Mouse (Mus musculus) cerebellum, adult (tissue): Measurements from ENCODE around the gene Ythdf1.

Source experiments
- ATAC-seq: cut with Nextera tagmentation; 2 replicates; pipeline ENCODE4 v1.9.2; 2017; ENCODE audit warnings: mild to moderate bottlenecking, moderate library complexity, mixed read lengths; ENCODE audit not compliant: insufficient number of reproducible peaks, low FRiP score, low TSS enrichment

Ythdf1 gene

DNA sequence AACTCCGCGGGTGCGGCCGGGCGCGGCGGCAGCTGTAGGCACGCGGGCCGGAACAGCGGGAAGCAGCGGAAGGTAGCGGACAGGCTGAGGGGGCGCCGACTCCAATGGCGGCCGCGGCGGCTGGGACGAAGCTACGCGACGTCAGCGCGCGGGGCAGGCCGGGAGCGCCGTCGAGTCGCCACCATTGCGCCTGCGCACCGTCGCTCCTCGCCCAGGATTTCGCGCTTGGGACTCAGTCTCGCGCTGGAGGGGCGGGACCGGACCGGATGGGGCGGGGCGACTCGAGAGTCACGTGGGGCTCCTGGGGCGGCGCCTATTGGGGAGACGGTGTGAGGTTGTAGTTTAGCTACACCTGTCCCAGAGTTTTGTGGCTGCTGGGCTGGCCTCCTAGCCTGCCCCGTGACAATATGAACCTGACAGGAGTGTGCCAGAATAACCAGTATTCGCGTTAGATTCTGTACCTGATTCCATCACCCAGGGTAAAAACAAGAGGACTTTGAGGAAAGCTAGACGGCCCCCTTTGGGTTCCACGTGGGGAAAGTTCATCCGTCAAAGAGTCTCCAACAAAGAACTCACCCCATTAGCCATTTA is at the start of gene Ythdf1:
Ythdf1 (minus strand) TSS at position 140 of the 591 bp plus-strand sequence.
- ATAC-seq: peak; percentile 91

GRCm38 (mm10) chr2:180967010-180967763 is 46.4 kb upstream of the Ythdf1 start, which contains the start of gene Arfgap1:
Gene Arfgap1 (plus strand): TSS chr2:180967225.
- peak; percentile 88 for ATAC-seq

DNA sequence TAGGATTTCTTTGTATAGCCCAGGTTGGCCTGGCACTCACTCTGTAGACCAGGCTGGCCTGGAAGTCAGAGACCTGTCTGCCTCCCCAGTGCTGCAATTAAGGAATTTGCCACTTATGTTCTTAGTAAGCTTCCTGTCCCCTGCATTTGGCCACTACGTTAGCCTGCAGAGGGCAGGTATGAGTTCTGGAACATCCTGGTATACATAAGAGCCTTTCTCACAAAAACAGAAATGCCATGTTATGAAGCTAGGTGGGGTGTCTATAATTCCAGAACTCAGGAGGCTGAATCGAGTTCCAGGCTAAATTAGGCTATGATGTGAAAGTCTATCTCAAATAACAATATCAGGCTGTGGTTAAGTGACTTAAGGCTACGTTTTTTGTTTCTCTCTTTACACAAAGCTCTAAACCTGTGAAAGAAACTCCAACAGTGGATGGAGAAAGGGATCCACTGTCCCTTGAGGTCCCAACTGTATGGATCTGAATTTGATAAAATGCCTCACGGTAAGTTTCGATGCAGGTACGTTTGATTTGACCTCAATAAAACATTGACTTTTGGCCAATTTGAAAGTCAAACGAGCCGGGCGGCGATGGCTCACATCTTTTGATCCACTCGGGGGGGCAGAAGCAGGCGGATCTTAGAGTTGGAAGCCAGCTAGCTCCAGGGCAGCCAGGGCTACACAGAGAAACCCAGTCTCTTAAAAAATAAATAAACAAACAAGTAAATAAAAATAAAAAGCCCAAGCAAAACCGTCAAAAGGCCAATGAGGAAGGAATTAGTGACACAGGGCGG is 45.5 kb upstream of the Ythdf1 start:
- ATAC-seq: no peak

GRCm38 (mm10) chr2:180963956-180964355 is 43.2 kb upstream of the Ythdf1 start:
- 0 out of 2 replicates have a peak, but pooled peaks have one; percentile 51 for ATAC-seq

DNA sequence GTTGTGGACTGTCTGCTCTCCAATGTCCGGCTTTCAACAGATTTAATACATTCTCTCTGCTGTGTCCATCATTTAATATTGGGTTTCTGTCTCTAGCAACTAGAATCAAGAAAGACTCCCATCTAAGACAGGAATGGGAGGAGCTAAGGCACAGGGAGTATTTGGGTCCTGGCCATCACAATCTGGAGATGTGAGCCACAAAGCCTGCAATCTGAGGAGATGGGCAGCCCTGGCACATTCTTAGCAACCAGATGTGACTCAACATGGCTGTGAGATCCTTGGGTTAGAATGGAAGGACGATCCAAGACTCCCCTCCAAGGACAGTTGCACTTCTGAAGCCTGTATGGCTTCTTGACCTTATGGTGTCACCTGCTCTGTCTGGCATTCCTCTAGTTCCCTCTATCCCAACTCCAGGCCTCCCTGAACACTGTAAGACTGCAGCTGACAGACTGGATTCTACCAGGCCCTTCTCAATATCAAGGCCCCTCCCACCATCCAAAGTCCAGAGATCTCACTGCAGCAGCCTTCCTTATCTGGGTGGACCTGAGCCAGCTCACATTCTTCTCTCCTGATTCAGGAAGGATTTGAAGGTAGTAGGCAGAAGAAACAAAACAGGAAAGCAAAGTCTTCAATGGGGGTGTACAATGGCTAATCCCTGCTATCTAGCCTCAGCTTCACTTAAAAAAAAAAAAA is 42.0 kb upstream of the Ythdf1 start:
- no peak for ATAC-seq

DNA sequence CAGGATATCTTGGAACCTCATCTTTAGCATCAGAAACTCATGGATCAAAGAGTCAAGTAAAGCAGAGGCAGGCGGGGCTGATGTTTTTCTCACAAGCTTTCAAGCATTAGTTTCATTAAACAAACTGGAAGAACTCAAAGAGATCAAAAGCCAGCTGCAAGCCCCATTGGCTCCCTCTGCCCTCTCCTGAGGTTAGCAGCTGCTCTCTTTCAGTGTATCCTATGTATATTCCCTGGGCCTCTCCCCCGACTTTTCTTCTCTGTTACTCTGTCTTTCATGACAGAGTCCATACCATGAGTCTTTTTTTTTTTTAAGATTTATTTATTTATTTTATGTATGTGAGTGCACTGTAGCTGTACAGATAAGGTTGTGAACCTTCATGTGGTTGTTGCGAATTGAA is 39.4 kb upstream of the Ythdf1 start:
- no peak for ATAC-seq

- ATAC-seq: no peak
Observed at GRCm38 (mm10) chr2:180959605-180960004, 38.9 kb upstream of the Ythdf1 start.

DNA sequence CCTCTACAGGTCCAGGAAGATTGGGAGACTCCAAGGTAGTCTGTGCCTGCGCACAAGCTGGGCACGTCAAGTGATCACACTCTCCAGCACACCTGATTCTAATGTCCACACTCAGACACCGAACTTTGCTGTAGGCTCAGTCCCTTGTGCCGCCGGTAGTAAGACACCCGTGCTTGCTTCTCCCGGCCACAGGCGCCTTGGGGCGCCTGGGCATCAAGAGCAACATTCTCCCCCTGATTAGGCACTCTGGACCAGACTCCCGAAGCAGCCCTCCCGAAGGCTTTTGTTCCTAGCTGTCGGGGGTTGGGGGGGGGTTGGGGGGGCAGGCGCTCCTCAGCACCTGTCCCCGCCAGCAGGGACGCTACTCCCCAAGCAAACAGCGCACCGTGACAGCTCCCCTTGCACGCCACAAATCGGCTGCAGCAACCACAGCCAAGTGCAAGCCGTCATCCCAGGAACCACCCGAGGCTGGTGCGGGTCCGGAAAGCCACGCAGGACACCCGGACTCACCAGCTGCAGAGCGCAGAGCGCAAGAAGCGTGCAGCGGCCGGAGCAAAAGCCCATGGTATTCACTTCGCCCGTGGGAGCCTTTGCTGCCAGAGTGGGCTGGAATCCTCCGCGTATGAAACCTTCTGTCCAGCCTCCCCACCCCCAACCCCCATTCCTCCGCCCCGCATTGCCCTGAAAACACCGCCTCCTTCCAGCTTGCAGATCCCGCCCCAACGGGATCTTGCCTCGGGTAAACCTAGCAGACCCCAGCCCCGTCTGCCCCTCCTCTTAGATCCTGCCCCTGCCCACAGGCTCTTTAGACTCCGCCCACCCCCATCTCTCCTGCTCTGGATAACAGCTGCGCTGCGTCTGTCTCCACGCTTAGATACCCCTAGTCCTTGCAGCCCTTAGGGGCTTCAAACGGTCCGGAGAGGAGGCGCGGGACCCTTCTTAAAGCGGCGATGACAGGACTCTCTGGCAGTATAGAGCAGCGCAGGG is 33.6 kb upstream of the Ythdf1 start, which contains the start of gene Nkain4:
Nkain4 (minus strand) TSS at position 639 of the 987 bp plus-strand sequence.
- peak; percentile 73; the same call in 1 of the 2 replicates for ATAC-seq

GRCm38 (mm10) chr2:180953638-180954037 is 32.9 kb upstream of the Ythdf1 start:
- ATAC-seq: no peak

DNA sequence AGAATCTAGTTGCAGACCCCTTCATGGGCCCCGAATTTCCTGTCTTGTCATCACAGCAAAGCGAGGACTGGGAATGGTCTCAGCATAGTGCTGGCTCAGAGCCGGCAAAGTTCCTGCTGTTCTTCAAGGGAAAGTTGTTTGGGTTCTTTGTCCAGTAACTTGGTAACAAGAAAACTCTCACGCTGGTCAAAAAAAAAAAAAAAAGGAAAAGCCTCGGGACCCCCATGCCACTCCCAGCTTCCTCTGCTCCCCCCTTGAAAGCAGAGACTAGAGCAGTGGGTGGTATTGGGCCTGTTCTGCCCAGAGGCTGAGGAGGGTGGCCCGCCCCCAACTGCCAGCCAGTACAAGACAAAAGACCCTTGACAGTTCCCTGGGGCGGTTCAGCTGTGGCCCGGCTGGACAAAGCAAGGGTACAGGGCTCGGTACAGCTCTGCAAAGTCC is 32.0 kb upstream of the Ythdf1 start:
- no peak for ATAC-seq

GRCm38 (mm10) chr2:180949947-180950346 is 29.2 kb upstream of the Ythdf1 start:
- no peak for ATAC-seq

GRCm38 (mm10) chr2:180941869-180942268 is 21.1 kb upstream of the Ythdf1 start:
- ATAC-seq: no peak

DNA sequence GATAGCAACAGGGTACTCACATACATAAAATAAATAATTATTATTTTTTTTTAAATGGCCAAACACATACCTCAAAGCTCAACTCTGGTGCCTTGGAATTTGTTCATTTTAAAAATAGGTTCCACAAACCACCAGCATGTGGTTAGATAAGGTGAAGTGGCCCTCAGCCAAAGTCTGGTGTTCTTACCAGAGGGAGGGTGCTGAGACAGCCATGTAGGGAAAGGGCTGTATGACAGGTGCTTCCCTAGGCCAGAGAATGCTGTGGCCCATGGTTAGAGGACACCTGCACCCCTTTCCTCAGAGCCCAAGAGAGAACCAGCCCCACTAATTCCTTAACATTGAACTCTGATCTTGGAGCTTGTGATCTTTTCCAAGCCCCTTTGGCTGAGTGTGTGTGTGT is 19.4 kb upstream of the Ythdf1 start:
- ATAC-seq: no peak

GRCm38 (mm10) chr2:180932418-180932817 is 11.7 kb upstream of the Ythdf1 start:
- ATAC-seq: no peak

GRCm38 (mm10) chr2:180928723-180929122 is 8.0 kb upstream of the Ythdf1 start, which contains the start of gene Birc7:
Gene Birc7 (plus strand): TSS chr2:180929023.
- no peak for ATAC-seq

GRCm38 (mm10) chr2:180925176-180925575 is 4.4 kb upstream of the Ythdf1 start:
- ATAC-seq: no peak

- no peak for ATAC-seq
Observed at GRCm38 (mm10) chr2:180922739-180923138, 2.0 kb upstream of the Ythdf1 start.

- ATAC-seq: peak; percentile 28; the same call in 1 of the 2 replicates
Observed at GRCm38 (mm10) chr2:180919913-180920809, 588 bp downstream of the Ythdf1 start.
